Mouse (Mus musculus): Measurements from ENCODE around the gene Uchl4. TPM values are rescaled to one million over a fixed set of nuclear protein-coding genes. Genes with fewer than 3 reads are reported as not detected.

The Uchl4 gene
- polyA plus RNA-seq, 1 experiment from 2014 or later, result 3.1 TPM

GRCm38 (mm10) chr9:64220603-64221002 is 14.4 kb upstream of the Uchl4 start:
- Histone ChIP-seq H3K36me3 (ENCODE audit: control insufficient read depth, insufficient read depth, low read length) (peaks cover 3% of the 10 kb centered on the region; the same call in 1 of the 2 replicates), H3K27me3 (ENCODE audit: control insufficient read depth, insufficient read depth, low read length) (no peaks in the 10 kb centered on the region), H3K4me1 (ENCODE audit: control insufficient read depth, insufficient read depth, low read length) (no peaks in the 10 kb centered on the region), H3K27ac (replicated peaks; ENCODE audit: low read depth, low read length) (no peak overlapping the region), H3K9me3 (ENCODE audit: control insufficient read depth, low read length) (no peaks in the 10 kb centered on the region), H3K9ac (ENCODE audit: low read length) (no peak overlapping the region), H3K4me3 (ENCODE audit: low read depth, low read length) (no peak overlapping the region), H3K4me2 (ENCODE audit: low read depth, severe bottlenecking) (no peak overlapping the region)
- 71% methylated on average over 1 of the region's 1 CpGs for WGBS
- ATAC-seq (ENCODE audit: insufficient number of reproducible peaks, low FRiP score, low TSS enrichment, low read depth) (no peak), DNase-seq (ENCODE audit: low spot score) (no peak)

- H3K4me1 ChIP-seq (ENCODE audit: control insufficient read depth, insufficient read depth, low read length), result no peaks in the 10 kb centered on the region
- H3K4me3 ChIP-seq (ENCODE audit: low read depth, low read length), result no peak overlapping the region
- no peak overlapping the region for H3K27ac ChIP-seq (replicated peaks; ENCODE audit: low read depth, low read length)
- no peaks in the 10 kb centered on the region for H3K27me3 ChIP-seq (ENCODE audit: control insufficient read depth, insufficient read depth, low read length)
- H3K9me3 ChIP-seq (ENCODE audit: control insufficient read depth, low read length), result no peaks in the 10 kb centered on the region
- DNase-seq (ENCODE audit: low spot score) (no peak), ATAC-seq (ENCODE audit: insufficient number of reproducible peaks, low FRiP score, low TSS enrichment, low read depth) (no peak)
- H3K36me3 ChIP-seq (ENCODE audit: control insufficient read depth, insufficient read depth, low read length), result peaks cover 3% of the 10 kb centered on the region; the same call in 1 of the 2 replicates
- WGBS, result 92% methylated on average over 4 of the region's 4 CpGs
- H3K4me2 ChIP-seq (ENCODE audit: low read depth, severe bottlenecking), result no peak overlapping the region
- no peak overlapping the region for H3K9ac ChIP-seq (ENCODE audit: low read length)
Measured at GRCm38 (mm10) chr9:64221480-64221879, 13.5 kb upstream of the Uchl4 start.

DNA sequence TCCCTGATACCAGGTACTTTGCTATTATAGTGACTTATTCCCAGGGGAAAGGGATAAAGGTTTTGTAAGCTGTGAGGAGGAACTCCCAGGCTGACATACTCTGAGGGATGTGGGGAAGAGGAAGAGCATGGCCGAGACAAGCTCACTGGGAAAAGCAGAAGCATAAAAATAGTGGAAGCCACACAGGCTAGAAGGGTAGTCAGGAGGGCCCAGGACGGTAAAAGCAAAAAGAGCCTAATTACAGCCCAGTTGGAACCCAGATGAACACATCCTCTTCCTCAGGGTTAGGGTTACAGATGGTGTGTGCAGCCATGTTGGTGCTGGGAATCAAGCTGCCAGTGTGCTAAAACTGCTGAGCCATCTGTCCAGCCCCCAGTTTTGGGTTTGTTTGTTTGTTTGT is 12.9 kb upstream of the Uchl4 start:
- H3K9me3 ChIP-seq (ENCODE audit: control insufficient read depth, low read length), result no peaks in the 10 kb centered on the region
- no peak overlapping the region for H3K4me2 ChIP-seq (ENCODE audit: low read depth, severe bottlenecking)
- WGBS, result 49% methylated on average over 2 of the region's 2 CpGs
- no peak overlapping the region for H3K27ac ChIP-seq (replicated peaks; ENCODE audit: low read depth, low read length)
- peaks cover 3% of the 10 kb centered on the region; the same call in 1 of the 2 replicates for H3K36me3 ChIP-seq (ENCODE audit: control insufficient read depth, insufficient read depth, low read length)
- no peak overlapping the region for H3K4me3 ChIP-seq (ENCODE audit: low read depth, low read length)
- DNase-seq (ENCODE audit: low spot score), result no peak
- no peak overlapping the region for H3K9ac ChIP-seq (ENCODE audit: low read length)
- H3K4me1 ChIP-seq (ENCODE audit: control insufficient read depth, insufficient read depth, low read length), result no peaks in the 10 kb centered on the region
- no peak for ATAC-seq (ENCODE audit: insufficient number of reproducible peaks, low FRiP score, low TSS enrichment, low read depth)
- H3K27me3 ChIP-seq (ENCODE audit: control insufficient read depth, insufficient read depth, low read length), result no peaks in the 10 kb centered on the region

DNA sequence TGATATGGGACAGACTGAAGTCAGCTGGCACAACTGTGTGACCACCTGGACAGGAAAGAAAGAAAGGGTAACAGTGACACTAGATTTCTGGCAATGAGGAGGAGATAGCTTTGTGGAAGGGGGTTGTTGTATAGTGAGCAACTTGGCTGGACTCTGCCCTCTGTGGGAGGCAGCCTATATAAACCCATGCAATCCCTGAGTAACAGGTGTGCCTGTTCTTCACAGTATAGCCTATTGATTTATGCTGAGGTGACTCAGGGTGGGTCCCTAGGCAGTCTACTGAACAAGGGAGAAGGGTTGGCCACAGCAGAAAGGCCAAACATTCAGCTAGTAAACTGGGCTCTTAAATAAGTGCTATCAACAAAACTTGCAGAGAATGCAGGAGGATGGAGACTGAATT is 9.2 kb upstream of the Uchl4 start:
- DNase-seq (ENCODE audit: low spot score), result no peak
- peaks cover 7% of the 10 kb centered on the region; the same call in 1 of the 2 replicates for H3K4me1 ChIP-seq (ENCODE audit: control insufficient read depth, insufficient read depth, low read length)
- no peak overlapping the region for H3K4me3 ChIP-seq (ENCODE audit: low read depth, low read length)
- ATAC-seq (ENCODE audit: insufficient number of reproducible peaks, low FRiP score, low TSS enrichment, low read depth), result no peak
- no peaks in the 10 kb centered on the region for H3K9me3 ChIP-seq (ENCODE audit: control insufficient read depth, low read length)
- no peak overlapping the region for H3K27ac ChIP-seq (replicated peaks; ENCODE audit: low read depth, low read length)
- no peaks in the 10 kb centered on the region for H3K27me3 ChIP-seq (ENCODE audit: control insufficient read depth, insufficient read depth, low read length)
- H3K9ac ChIP-seq (ENCODE audit: low read length), result no peak overlapping the region
- H3K36me3 ChIP-seq (ENCODE audit: control insufficient read depth, insufficient read depth, low read length), result peaks cover 3% of the 10 kb centered on the region; the same call in 1 of the 2 replicates
- H3K4me2 ChIP-seq (ENCODE audit: low read depth, severe bottlenecking), result no peak overlapping the region

DNA sequence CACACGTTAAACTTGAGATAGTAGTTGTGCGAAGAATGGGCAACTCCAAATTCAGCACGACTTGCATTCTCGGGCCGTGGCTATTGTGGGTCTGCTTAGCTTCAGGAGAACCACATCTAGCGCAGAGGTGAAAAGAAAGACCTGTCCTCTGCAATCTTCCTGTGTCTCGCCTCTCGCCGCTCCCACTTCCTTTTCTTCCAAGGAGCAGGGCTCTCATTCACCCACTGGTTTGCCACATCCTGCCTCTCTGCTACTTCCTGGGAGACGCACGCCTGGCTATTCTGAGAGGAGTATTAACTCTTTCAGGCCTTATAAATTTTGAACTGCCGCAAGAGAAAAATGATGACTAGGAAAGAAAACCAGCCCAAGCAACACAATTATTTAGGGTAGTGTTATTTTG is 7.3 kb upstream of the Uchl4 start:
- DNase-seq (ENCODE audit: low spot score), result no peak
- H3K27ac ChIP-seq (replicated peaks; ENCODE audit: low read depth, low read length), result no peak overlapping the region
- H3K9me3 ChIP-seq (ENCODE audit: control insufficient read depth, low read length), result no peaks in the 10 kb centered on the region
- H3K4me3 ChIP-seq (ENCODE audit: low read depth, low read length), result no peak overlapping the region
- H3K9ac ChIP-seq (ENCODE audit: low read length), result no peak overlapping the region
- 85% methylated on average over 12 of the region's 12 CpGs for WGBS
- H3K4me2 ChIP-seq (ENCODE audit: low read depth, severe bottlenecking), result no peak overlapping the region
- H3K4me1 ChIP-seq (ENCODE audit: control insufficient read depth, insufficient read depth, low read length), result peaks cover 7% of the 10 kb centered on the region; the same call in 1 of the 2 replicates
- no peaks in the 10 kb centered on the region for H3K27me3 ChIP-seq (ENCODE audit: control insufficient read depth, insufficient read depth, low read length)
- ATAC-seq (ENCODE audit: insufficient number of reproducible peaks, low FRiP score, low TSS enrichment, low read depth), result no peak
- peaks cover 4% of the 10 kb centered on the region; the same call in 1 of the 2 replicates for H3K36me3 ChIP-seq (ENCODE audit: control insufficient read depth, insufficient read depth, low read length)

GRCm38 (mm10) chr9:64228972-64229371 is 6.0 kb upstream of the Uchl4 start:
- Histone ChIP-seq H3K4me2 (ENCODE audit: low read depth, severe bottlenecking) (no peak overlapping the region), H3K27me3 (ENCODE audit: control insufficient read depth, insufficient read depth, low read length) (no peaks in the 10 kb centered on the region), H3K27ac (replicated peaks; ENCODE audit: low read depth, low read length) (no peak overlapping the region), H3K9me3 (ENCODE audit: control insufficient read depth, low read length) (no peaks in the 10 kb centered on the region), H3K36me3 (ENCODE audit: control insufficient read depth, insufficient read depth, low read length) (peaks cover 4% of the 10 kb centered on the region; the same call in 1 of the 2 replicates), H3K4me1 (ENCODE audit: control insufficient read depth, insufficient read depth, low read length) (peaks cover 8% of the 10 kb centered on the region; the same call in 1 of the 2 replicates), H3K4me3 (ENCODE audit: low read depth, low read length) (no peak overlapping the region), H3K9ac (ENCODE audit: low read length) (no peak overlapping the region)
- ATAC-seq (ENCODE audit: insufficient number of reproducible peaks, low FRiP score, low TSS enrichment, low read depth), result no peak
- DNase-seq (ENCODE audit: low spot score), result no peak

GRCm38 (mm10) chr9:64231171-64231570 is 3.8 kb upstream of the Uchl4 start:
- WGBS, result 75% methylated on average over 5 of the region's 5 CpGs
- Histone ChIP-seq H3K9me3 (ENCODE audit: control insufficient read depth, low read length) (no peaks in the 10 kb centered on the region), H3K27me3 (ENCODE audit: control insufficient read depth, insufficient read depth, low read length) (no peaks in the 10 kb centered on the region), H3K4me3 (ENCODE audit: low read depth, low read length) (no peak overlapping the region), H3K4me1 (ENCODE audit: control insufficient read depth, insufficient read depth, low read length) (peaks cover 9% of the 10 kb centered on the region; the same call in 1 of the 2 replicates), H3K36me3 (ENCODE audit: control insufficient read depth, insufficient read depth, low read length) (0 out of 2 replicates have a peak, but pooled peaks cover 2% of the 10 kb centered on the region), H3K4me2 (ENCODE audit: low read depth, severe bottlenecking) (no peak overlapping the region), H3K27ac (replicated peaks; ENCODE audit: low read depth, low read length) (no peak overlapping the region), H3K9ac (ENCODE audit: low read length) (no peak overlapping the region)
- ATAC-seq (ENCODE audit: insufficient number of reproducible peaks, low FRiP score, low TSS enrichment, low read depth) (no peak), DNase-seq (ENCODE audit: low spot score) (no peak)

DNA sequence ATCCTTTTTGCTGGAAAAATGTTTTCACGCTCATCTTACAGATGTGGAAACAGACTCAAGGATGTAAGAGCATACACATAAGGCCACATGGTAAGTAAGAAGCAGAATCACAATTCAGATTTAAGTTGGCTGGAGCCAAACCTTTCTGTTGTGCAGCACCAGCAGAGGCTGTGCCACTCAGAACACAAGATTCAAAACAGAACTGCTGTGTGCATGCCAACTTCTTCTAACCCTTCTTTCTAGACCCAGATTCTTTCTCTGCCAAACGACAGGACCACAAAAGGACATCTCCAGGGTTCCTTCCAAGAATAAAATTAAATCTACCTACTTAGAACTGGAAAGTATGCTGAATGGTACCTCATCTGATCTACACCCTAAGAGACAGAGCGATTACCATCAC is 3.3 kb upstream of the Uchl4 start:
- DNase-seq (ENCODE audit: low spot score), result no peak
- no peak overlapping the region for H3K4me3 ChIP-seq (ENCODE audit: low read depth, low read length)
- H3K9me3 ChIP-seq (ENCODE audit: control insufficient read depth, low read length), result no peaks in the 10 kb centered on the region
- no peak overlapping the region for H3K4me2 ChIP-seq (ENCODE audit: low read depth, severe bottlenecking)
- H3K9ac ChIP-seq (ENCODE audit: low read length), result no peak overlapping the region
- 87% methylated on average over 3 of the region's 3 CpGs for WGBS
- ATAC-seq (ENCODE audit: insufficient number of reproducible peaks, low FRiP score, low TSS enrichment, low read depth), result no peak
- H3K36me3 ChIP-seq (ENCODE audit: control insufficient read depth, insufficient read depth, low read length), result 0 out of 2 replicates have a peak, but pooled peaks cover 2% of the 10 kb centered on the region
- H3K27me3 ChIP-seq (ENCODE audit: control insufficient read depth, insufficient read depth, low read length), result no peaks in the 10 kb centered on the region
- H3K27ac ChIP-seq (replicated peaks; ENCODE audit: low read depth, low read length), result no peak overlapping the region
- H3K4me1 ChIP-seq (ENCODE audit: control insufficient read depth, insufficient read depth, low read length), result peaks cover 9% of the 10 kb centered on the region; the same call in 1 of the 2 replicates
